Mouse (Mus musculus) limb, embryonic 14.5 days (tissue): Measurements from ENCODE around the gene Hdhd5. TPM values are rescaled to one million over a fixed set of nuclear protein-coding genes. Genes with fewer than 3 reads are reported as not detected.

Source experiments
- ATAC-seq: fragments of 200-750 bp; cut with Nextera tagmentation; 2 replicates; pipeline ENCODE4 v1.8.0; 2017; ENCODE audit warnings: low read depth, moderate number of reproducible peaks, moderate TSS enrichment; ENCODE audit not compliant: low FRiP score
- DNase-seq: peaks from one replicate; pipeline ENCODE4 v3.0.0-alpha.2; 2015; ENCODE audit warnings: low spot score
- H3K27ac ChIP-seq: fragments of 300-500 bp; sonication (generic); replicated peaks from 2 replicates; pipeline ENCODE4 v1.5.1; 2014; ENCODE audit warnings: low read depth, mild to moderate bottlenecking, low read length, moderate library complexity, mixed read lengths
- H3K27me3 ChIP-seq: fragments of 300-500 bp; sonication (generic); 2 replicates; pipeline ENCODE4 v1.6.1; 2014; ENCODE audit warnings: low read length, mixed read lengths; ENCODE audit not compliant: control insufficient read depth, insufficient read depth
- H3K36me3 ChIP-seq: fragments of 300-500 bp; sonication (generic); 2 replicates; pipeline ENCODE4 v1.6.1; 2014; ENCODE audit warnings: mild to moderate bottlenecking, low read length, moderate library complexity, mixed read lengths; ENCODE audit not compliant: control insufficient read depth, insufficient read depth
- H3K4me1 ChIP-seq: fragments of 300-500 bp; sonication (generic); 2 replicates; pipeline ENCODE4 v1.6.1; 2014; ENCODE audit warnings: antibody characterized with exemption, low read length, mixed read lengths; ENCODE audit not compliant: control insufficient read depth, insufficient read depth
- H3K4me2 ChIP-seq: fragments of 300-500 bp; sonication (generic); replicated peaks from 2 replicates; pipeline ENCODE4 v1.6.1; 2014; ENCODE audit warnings: low read depth, mild to moderate bottlenecking, low read length, moderate library complexity; ENCODE audit not compliant: severe bottlenecking
- H3K4me3 ChIP-seq: fragments of 300-500 bp; sonication (generic); replicated peaks from 2 replicates; pipeline ENCODE4 v1.5.1; 2014; ENCODE audit warnings: low read length
- H3K9ac ChIP-seq: fragments of 300-500 bp; sonication (generic); 2 replicates; pipeline ENCODE4 v1.6.1; 2014; ENCODE audit warnings: mild to moderate bottlenecking, low read depth, low read length, moderate library complexity; ENCODE audit not compliant: severe bottlenecking
- H3K9me3 ChIP-seq: fragments of 300-500 bp; sonication (generic); 2 replicates; pipeline ENCODE4 v1.6.1; 2016; ENCODE audit warnings: low read length; ENCODE audit not compliant: control insufficient read depth
- POLR2A ChIP-seq: fragments of 200-500 bp; IDR thresholded peaks from 2 replicates; pipeline ENCODE4 v1.8.0; 2012; ENCODE audit warnings: inconsistent platforms, mild to moderate bottlenecking, moderate library complexity, borderline replicate concordance; ENCODE audit not compliant: insufficient read depth, insufficient read length; ENCODE audit errors: extremely low read depth
- WGBS: fragments of 180-500 bp; shearing (Covaris S2); extraction: QIAGEN DNeasy Blood & Tissue Kit; methylation state at CpG from one replicate; pipeline ENCODE4 v1.1.7; 2014; 5-methylcytosine and 5-hydroxymethylcytosine counted together
- polyA plus RNA-seq, 2 experiments: library from polyadenylated mRNA; depleted of rRNA in 1 of 2; stranded (reverse) in 1 of 2; unstranded in 1 of 2; fragments of >200 nt; fragmentation: Nextera tagmentation in 1 of 2; extraction: Ambion mirVana in 1 of 2; gene quantifications; 2 replicates each; pipeline versions ENCODE4 v1.2.1 to v1.2.3; 2012 to 2014

Gene Hdhd5
- polyA plus RNA-seq, 2 experiments, result 12.5 to 25.2 TPM

DNA sequence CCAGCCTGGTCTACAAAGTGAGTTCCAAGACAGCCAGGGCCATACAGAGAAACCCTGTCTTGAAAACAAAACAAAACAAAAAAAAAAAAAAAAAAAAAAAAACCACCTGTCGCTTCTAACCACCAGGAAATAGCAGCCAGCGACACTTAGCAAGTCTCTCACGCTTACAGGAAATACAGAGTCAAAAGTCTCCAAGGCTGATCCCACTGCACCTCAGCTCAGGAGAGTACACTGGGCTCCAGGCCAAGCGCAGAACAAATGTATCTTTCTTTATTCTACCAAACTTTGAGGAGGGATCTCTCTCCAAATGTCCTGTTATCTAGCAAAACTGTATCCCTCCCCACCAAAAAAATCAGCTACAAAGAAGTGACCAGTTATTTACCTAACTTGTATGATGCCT lies 2.0 kb downstream of the Hdhd5 start:
- DNase-seq (no peak), ATAC-seq (no peak)
- WGBS, result 65% methylated on average over 4 of the region's 4 CpGs
- Histone ChIP-seq H3K4me1 (peaks cover 10% of the 10 kb centered on the region), H3K4me3 (no peak overlapping the region), H3K27me3 (no peaks in the 10 kb centered on the region), H3K9me3 (no peaks in the 10 kb centered on the region), H3K4me2 (no peak overlapping the region; the same call in 1 of the 2 replicates), H3K36me3 (no peaks in the 10 kb centered on the region; the same call in 1 of the 2 replicates), H3K9ac (no peak overlapping the region), H3K27ac (no peak overlapping the region)
- TF ChIP-seq POLR2A, result no peak

DNA sequence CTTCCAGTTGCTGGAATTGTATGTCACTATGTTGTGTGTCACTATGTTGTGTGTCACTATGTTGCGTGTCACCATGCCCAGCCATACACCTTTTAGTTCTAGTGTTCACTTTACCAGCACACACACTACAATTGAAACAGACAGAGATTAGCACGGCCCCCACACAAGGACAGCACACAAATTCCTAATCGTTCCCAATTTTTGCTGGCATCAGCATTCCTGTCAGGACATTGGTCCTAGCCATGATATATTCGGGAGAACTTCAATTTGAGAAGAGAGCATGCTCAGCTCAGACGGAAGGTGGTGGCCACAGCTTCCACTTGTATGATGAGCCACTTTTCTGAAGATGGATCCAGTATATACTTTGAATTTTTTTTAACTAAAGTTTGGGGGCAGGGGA lies 6.3 kb downstream of the Hdhd5 start:
- DNase-seq (no peak), ATAC-seq (no peak)
- H3K27me3 ChIP-seq, result no peaks in the 10 kb centered on the region
- H3K4me2 ChIP-seq, result no peak overlapping the region
- no peaks in the 10 kb centered on the region for H3K9me3 ChIP-seq
- no peak overlapping the region for H3K4me3 ChIP-seq
- no peak for TF ChIP-seq POLR2A
- H3K36me3 ChIP-seq, result peaks cover 28% of the 10 kb centered on the region
- 90% methylated on average over 5 of the region's 5 CpGs for WGBS
- no peak overlapping the region for H3K9ac ChIP-seq
- H3K4me1 ChIP-seq, result peaks cover 5% of the 10 kb centered on the region
- H3K27ac ChIP-seq, result no peak overlapping the region

DNA sequence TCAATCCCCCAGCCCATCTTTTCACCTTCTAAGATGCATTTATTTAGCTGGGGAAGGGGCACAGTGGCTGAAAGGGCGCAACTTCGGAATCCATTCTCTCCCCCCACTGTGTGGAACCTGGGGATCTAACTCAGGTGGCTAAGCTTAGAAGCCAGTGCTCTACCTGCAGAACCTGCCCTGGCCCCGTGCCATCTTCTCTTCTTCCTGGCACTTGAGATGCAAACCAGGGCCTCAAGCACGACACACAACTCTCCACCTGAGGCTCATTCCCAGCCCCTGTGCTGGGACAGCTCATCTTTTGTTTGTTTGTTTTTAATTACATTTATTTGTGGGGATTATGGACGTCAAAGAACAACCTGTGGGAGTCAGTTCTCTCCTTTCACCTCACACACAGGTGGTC lies 11.5 kb downstream of the Hdhd5 start:
- DNase-seq (no peak), ATAC-seq (no peak)
- H3K27ac ChIP-seq, result no peak overlapping the region
- no peak for TF ChIP-seq POLR2A
- H3K4me3 ChIP-seq, result no peak overlapping the region
- no peak overlapping the region for H3K9ac ChIP-seq
- no peaks in the 10 kb centered on the region for H3K4me1 ChIP-seq
- H3K9me3 ChIP-seq, result no peaks in the 10 kb centered on the region
- WGBS, result 78% methylated on average over 5 of the region's 5 CpGs
- peaks cover 45% of the 10 kb centered on the region for H3K36me3 ChIP-seq
- no peak overlapping the region for H3K4me2 ChIP-seq
- no peaks in the 10 kb centered on the region for H3K27me3 ChIP-seq

DNA sequence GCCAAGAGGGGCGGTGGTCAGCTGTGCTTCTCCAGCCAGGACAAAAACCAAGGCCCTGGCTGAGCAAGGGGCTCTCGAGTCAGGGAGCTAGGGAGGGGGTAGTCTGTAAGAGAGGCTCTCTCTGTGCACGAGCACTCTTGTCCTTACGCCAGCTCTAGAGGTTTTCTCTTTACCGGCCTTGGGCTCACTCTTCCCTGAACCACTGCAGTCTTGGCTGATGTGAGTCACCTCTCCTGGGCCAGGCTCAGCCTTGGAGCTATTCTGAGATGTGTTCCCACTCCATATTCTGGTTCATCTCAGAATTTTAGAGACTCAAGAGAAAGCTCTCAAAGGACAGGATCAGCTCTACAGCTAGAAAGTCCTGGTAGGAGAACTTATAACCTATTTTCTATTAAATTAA lies 13.8 kb downstream of the Hdhd5 start:
- DNase-seq (no peak), ATAC-seq (no peak)
- H3K4me2 ChIP-seq, result no peak overlapping the region
- TF ChIP-seq POLR2A, result no peak
- no peak overlapping the region for H3K4me3 ChIP-seq
- no peak overlapping the region for H3K9ac ChIP-seq
- no peaks in the 10 kb centered on the region for H3K27me3 ChIP-seq
- no peaks in the 10 kb centered on the region for H3K9me3 ChIP-seq
- H3K27ac ChIP-seq, result no peak overlapping the region
- H3K4me1 ChIP-seq, result no peaks in the 10 kb centered on the region
- H3K36me3 ChIP-seq, result peaks cover 57% of the 10 kb centered on the region
- WGBS, result 92% methylated on average over 5 of the region's 5 CpGs

DNA sequence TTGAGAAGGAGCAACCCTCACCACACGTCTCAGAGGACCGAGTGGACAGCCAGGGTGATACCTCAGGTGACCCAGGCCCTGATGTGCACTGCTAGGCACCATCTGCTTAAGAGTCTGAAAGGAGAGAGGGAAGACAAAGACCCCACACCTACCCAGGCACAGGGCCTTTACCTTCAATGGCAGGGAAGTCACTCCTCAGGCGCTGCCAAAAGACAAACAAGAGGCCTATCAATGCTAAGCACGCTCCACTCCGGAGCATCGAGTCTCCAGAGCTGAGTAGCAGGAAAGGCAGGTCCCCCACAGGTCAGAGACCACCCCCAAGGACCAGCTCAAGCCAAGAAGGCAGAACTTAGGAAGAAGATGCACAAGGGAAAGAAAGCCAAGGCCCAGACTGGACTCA lies 14.2 kb downstream of the Hdhd5 start:
- no peak for TF ChIP-seq POLR2A

DNA sequence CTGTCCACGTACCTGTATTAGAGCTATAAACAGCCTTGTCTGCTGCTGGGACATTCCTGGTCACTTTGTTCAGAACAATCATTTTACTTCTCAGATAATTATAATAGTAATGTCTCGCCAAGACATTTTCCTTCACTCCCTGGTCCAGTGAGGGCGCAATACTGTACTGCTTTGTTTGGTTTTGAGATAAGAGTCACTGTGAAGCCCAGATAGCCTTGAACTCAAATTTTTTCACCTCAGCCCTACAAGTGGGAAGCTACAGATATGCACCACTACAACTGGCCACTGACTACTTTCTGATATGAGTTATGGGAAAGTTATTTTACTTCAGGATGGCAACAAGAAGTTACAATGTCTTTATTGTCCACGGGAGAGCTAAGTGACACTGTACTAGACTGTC lies 14.7 kb downstream of the Hdhd5 start:
- H3K27ac ChIP-seq, result no peak overlapping the region
- H3K27me3 ChIP-seq, result no peaks in the 10 kb centered on the region
- ATAC-seq, result no peak
- no peak for TF ChIP-seq POLR2A
- no peak overlapping the region for H3K4me3 ChIP-seq
- H3K4me1 ChIP-seq, result no peaks in the 10 kb centered on the region
- no peak overlapping the region for H3K9ac ChIP-seq
- no peaks in the 10 kb centered on the region for H3K9me3 ChIP-seq
- 89% methylated on average over 4 of the region's 4 CpGs for WGBS
- peaks cover 54% of the 10 kb centered on the region for H3K36me3 ChIP-seq
- DNase-seq, result no peak
- no peak overlapping the region for H3K4me2 ChIP-seq

More for the DNA sequence above, 14.2 kb downstream of the Hdhd5 start:
- WGBS, result 98% methylated on average over 6 of the region's 6 CpGs
- H3K36me3 ChIP-seq, result peaks cover 56% of the 10 kb centered on the region
- no peaks in the 10 kb centered on the region for H3K9me3 ChIP-seq
- no peak overlapping the region for H3K4me3 ChIP-seq
- no peak overlapping the region for H3K4me2 ChIP-seq
- H3K27ac ChIP-seq, result no peak overlapping the region
- no peak overlapping the region for H3K9ac ChIP-seq
- no peak for ATAC-seq
- no peak for DNase-seq
- no peaks in the 10 kb centered on the region for H3K4me1 ChIP-seq
- no peaks in the 10 kb centered on the region for H3K27me3 ChIP-seq
